Mouse (Mus musculus) splenic B cell, adult 2 months (primary cell): ENCODE data around the gene Zfp229.
"Not testable (repeated sequence)": the region's sequence is repeated elsewhere in the genome, so short reads cannot be mapped to it uniquely, and the experiment has no call there.

Experiments used
- DNase-seq: peaks from one replicate; pipeline ENCODE4 v3.0.0-alpha.2; 2011; ENCODE audit warnings: low read depth, low spot score
- H3K27me3 ChIP-seq: 2 replicates; pipeline ENCODE4 v1.6.1; 2012; ENCODE audit warnings: mild to moderate bottlenecking, low read length, moderate library complexity, mixed read lengths; ENCODE audit not compliant: control insufficient read depth, poor library complexity, insufficient read depth, severe bottlenecking
- H3K36me3 ChIP-seq: 2 replicates; pipeline ENCODE4 v1.6.1; 2012; ENCODE audit warnings: mild to moderate bottlenecking, low read length, moderate library complexity, mixed read lengths; ENCODE audit not compliant: control insufficient read depth, poor library complexity, insufficient read depth, severe bottlenecking

Gene Zfp229

DNA sequence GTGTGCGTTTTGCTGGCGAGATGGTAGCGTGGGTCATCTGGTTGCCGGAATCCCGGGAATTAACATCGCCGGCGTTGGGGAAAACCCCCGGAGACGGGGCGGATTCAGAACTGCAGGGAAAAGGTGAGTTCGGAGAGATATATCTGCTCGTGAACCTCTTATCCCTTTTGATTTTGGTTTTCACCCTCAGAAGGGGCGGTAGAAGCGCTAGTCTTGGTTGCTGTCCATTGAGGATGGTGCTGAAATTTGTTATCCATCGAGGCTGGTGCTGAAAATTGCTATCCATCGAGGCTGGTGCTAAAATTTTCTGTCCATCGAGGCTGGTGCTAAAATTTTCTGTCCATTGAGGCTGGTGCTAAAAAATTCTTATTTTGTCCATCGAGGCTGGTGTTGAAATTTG is 70.8 kb downstream of the Zfp229 start:
- H3K27me3 ChIP-seq, DNase-seq, H3K36me3 ChIP-seq: not testable (repeated sequence)
